Mouse (Mus musculus): ENCODE measurements around the gene Elp4. TPM values are rescaled to one million over a fixed set of nuclear protein-coding genes. Genes with fewer than 3 reads are reported as not detected.

Elp4 gene
- total RNA-seq, 2 experiments from 2014 or later = 13.3 to 18.8 TPM

GRCm38 (mm10) chr2:105682634-105683351 is 221.6 kb downstream of the Elp4 start:
- no peak for DNase-seq

GRCm38 (mm10) chr2:105682011-105682501 is 222.3 kb downstream of the Elp4 start:
- no peak for DNase-seq

DNA sequence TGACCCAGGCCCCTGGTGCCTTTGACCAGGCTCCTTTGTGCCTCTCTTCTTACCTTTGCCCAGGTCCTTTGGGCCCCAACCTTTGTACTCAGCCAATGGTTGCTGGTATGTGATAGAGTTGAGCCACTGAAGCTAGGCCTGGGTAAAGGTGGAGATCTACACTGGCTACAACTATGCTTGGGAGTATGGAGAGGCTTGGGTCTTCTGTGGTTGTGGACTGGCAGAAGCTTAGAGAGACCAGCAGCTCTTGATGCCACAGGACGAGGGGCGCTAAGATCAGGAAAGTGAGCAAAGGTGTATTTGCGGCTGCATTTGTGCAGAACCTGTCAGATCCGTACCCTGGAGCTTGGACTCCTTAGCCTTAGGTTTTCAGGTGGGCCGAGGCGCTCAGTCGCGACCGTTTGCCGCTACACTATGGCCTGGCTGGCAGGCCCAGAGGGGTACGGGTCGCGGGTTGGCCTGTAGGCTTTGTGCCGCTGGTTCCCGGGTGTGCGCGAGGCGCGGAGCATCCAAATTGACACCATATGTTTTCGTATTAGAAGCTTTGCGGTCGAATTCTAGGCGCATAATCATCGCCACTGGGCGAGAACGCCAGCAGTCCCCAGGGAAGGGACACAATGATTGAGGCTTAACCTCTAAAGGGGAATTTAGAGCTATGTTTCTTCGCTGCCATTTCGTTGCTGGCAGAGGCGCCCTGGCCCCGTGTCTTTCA is 223.2 kb downstream of the Elp4 start:
- DNase-seq = no peak

DNA sequence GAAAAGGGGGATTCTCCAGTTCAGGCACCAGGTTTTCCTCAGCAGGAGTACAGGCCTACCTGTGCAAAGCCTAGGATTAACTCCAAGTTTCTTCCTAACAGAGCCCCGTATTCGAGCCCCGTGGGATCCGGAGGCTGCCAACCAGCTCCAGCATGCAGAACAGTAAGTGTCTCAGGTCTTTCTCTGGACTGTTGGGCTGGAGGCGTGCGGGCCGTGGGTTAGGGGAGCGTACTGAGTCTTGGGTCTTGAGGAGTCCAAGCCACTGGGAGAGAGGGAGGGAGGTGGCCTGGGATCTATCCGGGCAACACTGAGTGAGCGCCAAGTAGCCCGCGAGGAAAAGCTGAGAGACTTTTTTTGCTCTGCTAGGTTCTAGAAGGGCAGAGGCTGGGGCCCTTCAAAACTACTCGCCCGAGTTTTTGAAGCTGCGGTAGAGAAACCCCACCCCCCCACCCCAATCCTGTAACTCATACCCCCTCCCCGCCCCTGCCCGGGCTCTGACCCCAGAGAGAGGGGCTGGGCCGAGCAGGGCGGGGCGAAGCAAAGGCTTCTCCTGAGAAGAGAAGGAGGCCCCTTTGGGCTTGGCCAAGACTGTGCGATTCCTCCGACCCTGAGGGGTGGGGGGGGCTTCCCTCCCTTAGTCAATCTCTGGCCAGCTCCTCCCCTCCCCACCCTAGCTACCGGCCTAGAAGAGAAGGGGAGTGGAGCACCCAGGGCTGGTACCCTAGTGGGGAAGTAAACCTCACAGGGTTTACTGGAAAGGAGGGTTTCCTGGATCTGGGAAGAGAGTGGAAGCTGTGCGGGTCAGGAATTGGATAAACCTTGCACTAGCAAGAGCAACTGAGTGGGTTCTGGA is 224.0 kb downstream of the Elp4 start:
- DNase-seq = no peak

DNA sequence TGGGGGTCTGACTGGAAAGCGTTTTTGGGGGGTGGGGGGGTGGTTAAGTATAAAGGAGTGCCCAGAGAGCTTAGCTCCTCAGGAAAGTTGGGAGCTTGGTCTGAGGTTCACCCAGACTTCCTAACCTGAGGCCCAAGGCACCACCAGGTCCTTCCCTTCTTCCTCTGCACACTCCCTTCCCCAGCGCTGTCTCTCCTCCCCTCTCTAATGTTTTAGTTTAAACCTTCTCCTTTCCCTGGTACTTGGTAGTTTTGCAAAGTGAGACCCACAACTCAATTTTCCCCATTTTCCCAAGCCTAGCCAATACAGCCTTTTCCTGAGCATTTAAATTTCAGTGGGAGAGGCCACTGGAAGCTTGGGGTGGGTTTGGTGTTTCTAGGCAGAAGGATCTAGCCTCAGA is 225.0 kb downstream of the Elp4 start:
- DNase-seq = no peak

GRCm38 (mm10) chr2:105678880-105679321 is 225.5 kb downstream of the Elp4 start:
- no peak for DNase-seq

DNA sequence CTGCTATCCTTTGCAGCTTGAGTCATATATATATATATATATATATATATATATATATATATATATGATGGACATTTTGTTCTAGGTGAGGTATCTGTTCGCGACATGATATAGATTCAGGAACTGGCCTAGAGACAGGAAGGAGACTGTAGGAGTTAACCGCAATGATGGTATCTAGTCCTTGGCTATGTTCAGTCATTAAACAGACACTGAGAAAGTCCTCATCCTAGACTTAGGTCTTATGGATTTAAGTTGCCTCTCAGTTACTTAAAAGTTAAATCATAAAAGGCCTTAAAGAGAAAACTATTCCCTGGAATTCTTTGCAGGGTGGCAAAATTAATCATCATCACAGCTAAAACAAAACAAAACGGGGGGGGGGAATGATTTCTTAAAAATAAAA is 226.1 kb downstream of the Elp4 start:
- no peak for DNase-seq

- DNase-seq = no peak
Measured at GRCm38 (mm10) chr2:105677434-105678105, 226.8 kb downstream of the Elp4 start.

- DNase-seq = no peak
Measured at GRCm38 (mm10) chr2:105676909-105677433, 227.4 kb downstream of the Elp4 start.

GRCm38 (mm10) chr2:105676080-105676908 is 228.1 kb downstream of the Elp4 start:
- peak; percentile 38 to 48 for DNase-seq

GRCm38 (mm10) chr2:105675730-105676079 is 228.7 kb downstream of the Elp4 start:
- DNase-seq = no peak

DNA sequence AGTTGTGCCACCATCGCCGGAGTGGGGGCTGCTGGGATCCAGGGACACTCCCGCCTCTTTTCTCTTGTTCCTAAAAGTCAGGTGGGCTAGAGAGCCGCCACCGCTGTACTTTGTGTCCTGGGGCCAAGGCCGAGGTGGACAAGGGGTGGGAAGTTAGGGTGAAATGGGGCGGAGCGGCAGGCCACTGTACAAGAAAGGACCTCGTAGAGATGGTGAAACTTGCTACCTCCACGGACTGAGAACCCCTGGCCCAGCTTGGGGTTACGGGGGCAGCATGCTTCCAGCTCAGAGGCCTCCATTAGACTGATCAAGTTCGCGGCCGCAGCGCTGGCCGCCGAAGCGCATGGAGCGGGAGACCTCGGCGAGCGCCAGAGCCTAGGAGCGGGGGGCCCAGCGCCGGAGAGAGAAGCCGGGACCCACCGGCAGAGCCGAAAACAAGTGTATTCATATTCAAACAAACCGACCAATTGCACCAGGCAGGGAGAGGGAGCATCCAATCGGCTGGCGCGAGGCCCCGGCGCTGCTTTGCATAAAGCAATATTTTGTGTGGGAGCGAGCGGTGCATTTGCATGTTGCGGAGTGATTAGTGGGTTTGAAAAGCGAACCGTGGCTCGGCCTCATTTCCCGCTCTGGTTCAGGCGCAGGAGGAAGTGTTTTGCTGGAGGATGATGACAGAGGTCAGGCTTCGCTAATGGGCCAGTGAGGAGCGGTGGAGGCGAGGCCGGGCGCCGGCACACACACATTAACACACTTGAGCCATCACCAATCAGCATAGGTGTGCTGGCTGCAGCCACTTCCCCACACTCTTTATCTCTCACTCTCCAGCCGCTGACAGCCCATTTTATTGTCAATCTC is 229.3 kb downstream of the Elp4 start:
- peak; percentile 46 to 69 for DNase-seq

GRCm38 (mm10) chr2:105674061-105674874 is 230.1 kb downstream of the Elp4 start:
- DNase-seq = peak; percentile 19

DNA sequence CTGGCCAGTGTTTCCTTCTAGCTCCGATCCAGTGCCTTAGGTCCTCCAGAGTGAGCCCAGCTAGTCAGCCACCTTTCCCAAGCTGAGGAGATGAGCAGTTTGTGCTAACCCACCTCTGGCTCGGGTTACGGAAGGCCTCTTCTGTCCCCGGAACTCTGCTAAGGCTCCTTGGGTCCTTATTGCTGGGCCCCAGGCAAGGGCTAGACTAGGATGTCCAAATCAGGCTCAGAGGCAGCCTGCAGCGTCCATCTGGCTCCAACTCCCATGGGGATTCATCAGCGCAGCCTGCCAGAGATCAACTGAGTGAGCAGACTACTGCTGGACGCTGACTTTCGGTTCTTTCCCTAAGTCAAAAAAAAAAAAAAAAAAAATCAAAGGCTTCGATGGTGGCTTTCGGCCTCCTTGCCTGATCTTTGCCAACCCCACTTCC is 230.7 kb downstream of the Elp4 start:
- peak in 1 of 2 experiments; percentile 35 for DNase-seq

DNA sequence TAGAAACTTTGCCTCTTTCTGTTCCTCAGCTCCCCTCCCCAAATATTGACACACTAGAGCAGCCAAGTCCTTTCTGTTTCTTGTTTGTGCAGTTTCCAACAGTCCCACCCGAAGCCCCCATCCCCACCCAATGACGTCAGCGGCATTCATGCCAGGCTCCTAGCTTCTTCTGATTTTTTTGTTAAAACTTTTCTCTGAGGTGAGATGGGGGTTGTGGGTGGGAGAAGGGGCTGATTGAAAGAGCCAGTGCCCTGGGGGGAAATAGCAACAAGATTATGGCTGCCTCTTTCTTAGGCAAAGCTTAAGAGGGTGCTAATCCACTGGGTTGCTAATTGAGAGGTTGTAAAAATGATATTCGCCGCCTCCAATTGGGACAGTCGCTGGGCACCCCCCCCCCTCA is 231.3 kb downstream of the Elp4 start:
- DNase-seq = no peak

DNA sequence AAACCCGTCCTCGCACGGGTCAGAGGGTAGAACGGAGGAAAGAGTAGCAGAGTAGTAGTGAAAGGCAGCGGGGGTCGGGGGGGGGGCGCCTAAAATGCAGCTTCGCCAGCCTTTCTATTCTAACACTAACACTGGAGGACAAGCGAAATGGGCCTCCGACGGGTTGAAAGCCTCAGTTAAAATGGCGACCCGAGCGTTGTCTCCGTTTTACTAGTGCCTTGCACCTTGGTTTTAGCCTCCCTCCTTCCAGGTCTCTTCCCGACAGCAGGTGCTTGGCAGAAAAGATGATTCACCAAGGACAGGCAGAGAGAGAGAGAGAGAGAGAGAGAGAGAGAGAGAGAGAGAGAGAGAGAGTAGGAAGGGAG is 231.8 kb downstream of the Elp4 start:
- DNase-seq = no peak

GRCm38 (mm10) chr2:105671798-105672595 is 232.4 kb downstream of the Elp4 start:
- DNase-seq = no peak

All from adrenal gland, postnatal 36 days (tissue).